Mouse (Mus musculus): Measurements from ENCODE around the gene Ang4.

DNA sequence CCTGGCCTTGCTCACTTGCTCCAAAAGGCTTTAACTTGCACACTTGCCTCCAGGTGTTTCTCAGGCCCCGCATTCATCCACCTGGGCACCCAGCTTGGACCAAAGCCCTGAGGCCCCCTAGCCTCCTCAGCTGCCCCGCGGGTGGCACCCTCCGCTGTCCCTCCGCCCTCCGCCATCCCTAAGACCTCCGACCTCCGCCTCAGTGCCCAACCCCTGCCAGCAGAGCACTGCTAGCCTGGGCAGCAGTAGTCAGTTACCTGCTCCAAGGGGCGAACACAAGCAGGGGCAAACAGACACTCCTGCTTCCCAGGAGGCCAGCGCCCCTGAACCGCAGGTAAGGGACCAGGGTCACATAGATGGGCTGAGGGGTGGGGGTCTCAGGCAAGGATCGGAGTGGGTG is 35.4 kb downstream of the Ang4 start:
- no peak for TF ChIP-seq POLR2A (IDR thresholded peaks at IDR 0.05; ENCODE audit: control insufficient read depth, low read depth, low read length)
- TF ChIP-seq CTCF (IDR thresholded peaks at IDR 0.05; ENCODE audit: control insufficient read depth, insufficient read depth, insufficient replicate concordance, low read depth, low read length) = no peak

Measured in testis, adult 2 months (tissue).